Mouse (Mus musculus) adrenal gland, postnatal 4 days (tissue): ENCODE measurements around the gene Krtap19-5. TPM values are rescaled to one million over a fixed set of nuclear protein-coding genes. Genes with fewer than 3 reads are reported as not detected.

Experiments used
- DNase-seq, 2 experiments: peaks; one replicate each; pipeline ENCODE4 v3.0.0; 2021 to 2022; ENCODE audit warnings: low spot score in 2 of 2, mixed read lengths in 2 of 2
- long read RNA-seq, 2 experiments: library from polyadenylated mRNA; stranded (forward); transcript quantifications; one replicate each; pipeline ENCODE4 v2.0.0; 2021
- total RNA-seq, 2 experiments: library from RNA; stranded (reverse); gene quantifications; 2 replicates each; pipeline ENCODE4 v1.2.3; 2021

Krtap19-5 gene
- total RNA-seq: not detected
- long read RNA-seq, experiment 1: 0 reads
- long read RNA-seq, experiment 2: 0 reads

DNA sequence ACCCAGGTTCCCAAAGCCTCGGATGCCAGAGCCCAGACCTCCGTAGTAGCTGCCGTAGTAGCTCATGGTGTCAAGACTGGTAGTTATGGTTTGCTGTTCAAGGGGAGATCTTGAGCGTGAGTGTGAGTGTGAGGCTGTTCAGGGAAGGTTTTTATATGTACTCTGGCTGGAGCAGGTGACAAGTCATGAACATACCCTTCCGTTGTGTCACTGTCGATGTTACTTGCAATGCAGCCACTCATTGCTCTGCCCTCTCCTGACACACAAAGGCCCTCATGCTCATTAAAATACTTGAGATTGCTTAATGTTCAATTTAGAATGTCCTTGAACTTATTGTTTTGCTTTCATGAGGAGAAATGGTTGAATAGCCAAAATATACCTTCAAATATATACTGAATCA is at the start of gene Krtap19-5:
TSS of gene Krtap19-5 (minus strand) at position 101 of the 400 bp plus-strand sequence.
- no peak for DNase-seq

DNA sequence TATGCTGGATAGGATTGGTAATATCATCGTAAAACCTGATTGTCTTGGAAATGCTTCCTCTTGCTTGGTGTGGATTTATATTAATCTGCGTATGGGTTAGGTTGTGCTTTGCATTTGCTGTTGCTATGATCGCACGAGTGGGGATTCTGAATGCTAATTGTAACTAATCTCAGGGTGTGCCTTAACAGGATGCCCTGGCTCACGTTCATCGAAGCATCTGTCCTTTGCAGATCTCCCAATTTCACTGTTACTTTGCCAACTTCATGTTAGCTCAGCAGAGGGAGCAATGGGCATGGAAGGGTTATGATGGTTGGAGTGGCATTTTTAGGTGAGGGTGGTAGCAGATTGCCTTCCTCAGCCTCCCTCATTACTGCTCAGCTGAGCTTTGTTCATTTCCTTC is 44.8 kb upstream of the Krtap19-5 start:
- DNase-seq: no peak

DNA sequence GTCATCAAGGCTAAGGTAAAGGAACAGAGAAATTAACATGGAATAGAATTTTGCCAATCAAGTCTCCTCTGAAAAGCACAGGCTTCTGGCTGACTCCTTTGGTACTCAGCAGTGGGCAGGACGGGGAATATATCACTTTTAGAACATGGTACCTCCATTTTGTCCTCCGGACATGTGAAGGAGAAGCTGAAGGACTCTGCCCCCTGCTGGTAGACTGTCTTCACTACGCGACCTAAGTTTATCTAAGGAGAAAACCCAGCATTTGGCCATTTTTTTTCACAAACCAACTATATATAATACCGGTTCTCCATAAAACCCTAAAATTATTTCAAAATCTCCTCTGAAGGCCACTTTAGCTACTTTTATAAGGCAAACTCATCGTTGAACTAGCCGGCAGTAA is 42.0 kb upstream of the Krtap19-5 start:
- no peak for DNase-seq

DNA sequence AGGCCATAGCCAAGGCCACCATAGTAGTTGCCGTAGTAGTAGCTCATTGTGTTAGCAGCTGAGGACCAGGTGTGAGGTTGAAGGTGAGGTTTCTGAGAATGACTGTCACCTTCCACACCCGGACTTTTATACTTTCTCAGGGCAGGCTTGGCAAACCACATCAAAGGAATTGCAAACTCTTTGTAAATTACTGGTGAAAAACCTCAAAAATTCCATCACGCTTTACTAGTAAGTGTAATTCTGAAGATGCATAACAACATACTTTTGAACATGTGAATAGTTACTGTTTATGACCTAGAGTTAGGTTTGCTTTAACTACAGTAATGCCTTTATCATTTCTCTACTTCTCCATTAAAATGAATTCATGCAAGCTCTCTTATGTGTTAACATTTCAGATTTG is 35.9 kb upstream of the Krtap19-5 start, which contains the start of gene Krtap19-9b:
TSS of gene Krtap19-9b (minus strand) at position 101 of the 400 bp plus-strand sequence.
- no peak for DNase-seq

DNA sequence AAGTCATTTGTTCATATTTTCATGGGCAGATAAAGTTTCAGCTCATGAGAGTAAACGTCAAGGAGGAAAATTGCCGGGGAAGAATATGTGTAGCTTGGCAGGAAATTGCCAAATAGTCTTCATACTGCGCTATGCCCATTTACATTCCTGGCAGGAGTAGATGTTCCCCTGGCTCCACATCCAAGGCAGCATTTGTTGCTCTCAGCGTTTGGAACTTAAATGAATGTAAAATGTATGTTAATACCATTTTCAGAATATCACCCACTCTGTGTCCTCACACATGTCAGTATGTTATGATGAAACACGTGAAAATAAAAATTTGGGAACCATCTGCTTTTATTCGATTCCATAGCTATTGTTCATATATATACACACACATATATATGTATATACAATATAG is 9.4 kb downstream of the Krtap19-5 start:
- no peak for DNase-seq

DNA sequence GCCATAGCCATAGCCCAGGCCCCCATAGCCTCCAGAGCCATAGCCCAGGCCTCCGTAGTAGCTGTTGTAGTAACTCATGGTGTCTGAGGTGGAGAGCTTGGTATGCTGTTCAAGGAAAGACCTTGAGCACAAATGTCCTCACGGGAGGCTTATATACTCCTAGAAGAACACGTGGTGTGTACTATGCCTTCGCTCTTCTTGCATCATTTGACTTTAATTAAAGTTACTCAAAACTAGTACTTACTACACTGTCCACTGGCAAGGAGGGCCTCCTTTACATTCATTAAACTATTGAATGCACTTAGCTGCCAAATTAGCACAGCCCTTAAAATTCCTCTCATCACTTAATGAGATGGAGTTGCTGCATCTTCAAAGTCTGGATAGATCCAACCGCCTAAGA is 11.3 kb downstream of the Krtap19-5 start, which contains the start of gene Krtap19-4:
TSS of gene Krtap19-4 (minus strand) at position 101 of the 400 bp plus-strand sequence.
- no peak for DNase-seq

DNA sequence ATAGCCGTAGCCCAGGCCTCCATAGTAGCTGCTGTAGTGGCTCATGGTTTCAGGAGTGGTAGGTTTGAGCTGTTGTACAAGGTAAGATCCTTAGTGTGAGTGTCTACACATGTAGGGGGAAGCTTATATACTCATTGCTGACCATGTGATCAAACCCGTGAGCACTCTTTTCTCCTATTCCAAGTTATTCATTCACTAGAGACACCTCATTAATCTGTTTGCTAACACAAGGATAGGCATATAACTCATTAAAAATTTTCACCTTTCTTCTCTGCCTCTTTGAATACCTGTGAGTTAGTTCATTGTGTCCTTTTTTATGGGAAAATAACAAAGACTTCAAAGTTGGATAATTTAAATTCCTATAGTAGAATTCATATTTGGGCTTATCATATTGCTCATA is 18.3 kb downstream of the Krtap19-5 start, which contains the start of gene Krtap19-3:
TSS of gene Krtap19-3 (minus strand) at position 101 of the 400 bp plus-strand sequence.
- no peak for DNase-seq

DNA sequence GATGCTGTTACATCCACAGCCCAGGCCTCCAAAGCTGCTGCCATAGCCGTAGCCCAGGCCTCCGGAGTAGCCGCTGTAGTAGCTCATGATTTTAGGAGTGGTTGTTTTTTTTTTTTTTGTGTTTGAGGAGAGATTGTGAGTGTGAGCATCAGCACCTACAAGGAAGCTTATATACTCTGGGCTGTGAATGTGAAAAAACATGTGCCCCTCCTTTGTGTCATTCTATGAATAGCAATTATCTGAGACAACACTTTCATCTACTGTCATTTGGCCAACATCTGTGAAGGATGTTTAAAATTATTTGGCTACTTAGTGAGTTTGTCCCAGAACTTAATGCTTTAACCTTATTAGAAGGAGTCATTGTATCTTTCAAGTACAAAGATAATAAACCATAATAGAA is 22.1 kb downstream of the Krtap19-5 start, which contains the start of gene Krtap19-2:
TSS of gene Krtap19-2 (minus strand) at position 101 of the 400 bp plus-strand sequence.
- DNase-seq: no peak

DNA sequence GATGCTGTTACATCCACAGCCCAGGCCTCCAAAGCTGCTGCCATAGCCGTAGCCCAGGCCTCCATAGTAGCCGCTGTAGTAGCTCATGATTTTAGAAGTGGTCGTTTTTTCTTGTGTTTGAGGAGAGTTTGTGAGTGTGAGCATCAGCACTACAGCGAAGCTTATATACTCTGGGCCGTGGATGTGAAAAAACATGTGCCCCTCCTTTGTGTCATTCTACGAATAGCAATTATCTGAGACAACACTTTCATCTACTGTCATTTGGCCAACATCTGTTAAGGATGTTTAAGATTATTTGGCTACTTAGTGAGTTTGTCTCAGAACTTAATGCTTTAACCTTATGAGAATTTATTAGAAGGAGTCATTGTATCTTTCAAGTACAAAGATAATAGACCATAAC is 26.9 kb downstream of the Krtap19-5 start, which contains the start of gene Krtap19-1:
TSS of gene Krtap19-1 (minus strand) at position 101 of the 400 bp plus-strand sequence.
- no peak for DNase-seq

DNA sequence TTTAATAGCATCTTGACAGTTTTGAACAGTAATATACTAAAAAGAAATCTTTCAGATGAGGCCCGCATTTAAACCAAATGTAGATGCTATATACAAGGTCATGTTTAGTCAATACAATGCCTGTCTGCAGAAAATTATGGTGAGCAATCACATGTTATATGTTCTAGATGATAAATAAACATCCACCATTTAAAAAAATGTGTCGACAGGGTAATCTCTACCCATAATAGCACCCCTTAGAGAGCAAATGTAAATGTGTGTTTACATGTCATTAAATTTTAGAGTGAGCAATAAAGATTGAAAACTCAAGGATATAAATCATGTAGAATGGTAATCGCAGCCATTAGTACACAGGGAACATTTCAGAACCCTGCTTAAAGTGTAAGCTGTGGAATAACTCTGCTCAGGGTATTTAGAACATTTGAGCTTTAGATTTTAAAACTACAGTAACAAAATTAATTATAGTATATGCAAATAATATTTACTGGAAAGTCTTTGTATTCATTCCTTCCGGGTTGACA is 31.3 kb downstream of the Krtap19-5 start:
- no peak for DNase-seq

DNA sequence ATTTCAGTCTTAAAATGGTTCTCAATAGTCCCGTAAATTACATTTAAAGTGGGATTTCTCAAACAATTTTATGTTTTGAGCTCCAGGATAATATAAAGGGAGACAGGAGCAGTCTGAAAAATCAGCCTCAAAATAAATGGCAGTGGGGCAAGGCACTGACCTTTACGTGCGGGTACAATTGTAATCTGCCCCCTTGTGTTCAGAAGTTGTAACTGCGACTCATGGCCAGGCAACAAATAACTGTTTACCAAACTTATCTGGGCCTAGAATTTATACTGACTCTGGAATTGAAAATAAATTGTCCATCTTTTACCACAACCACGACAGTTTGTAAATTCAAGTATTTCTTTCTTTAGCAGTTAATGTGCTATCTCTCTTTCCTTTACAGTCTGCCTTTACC is 44.8 kb downstream of the Krtap19-5 start:
- no peak for DNase-seq

DNA sequence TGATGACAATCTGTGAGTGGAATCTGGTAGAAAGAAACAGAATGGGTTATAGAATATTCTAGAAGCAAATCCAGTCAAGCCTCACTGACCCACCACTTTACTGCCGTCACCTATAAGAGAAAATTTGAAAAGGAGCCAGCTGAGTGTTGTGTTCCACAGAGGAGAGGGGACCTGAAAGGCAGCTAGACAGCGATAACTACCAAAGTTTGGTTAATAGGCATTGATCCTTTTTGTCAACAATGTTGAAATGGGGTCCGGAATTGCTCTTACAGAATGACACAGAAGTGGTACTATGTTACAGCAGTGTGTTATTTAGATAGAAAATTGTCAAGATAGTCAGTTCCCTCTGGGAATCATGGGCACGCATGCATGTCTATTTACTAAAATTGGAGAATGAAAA is 47.7 kb downstream of the Krtap19-5 start:
- DNase-seq: no peak

DNA sequence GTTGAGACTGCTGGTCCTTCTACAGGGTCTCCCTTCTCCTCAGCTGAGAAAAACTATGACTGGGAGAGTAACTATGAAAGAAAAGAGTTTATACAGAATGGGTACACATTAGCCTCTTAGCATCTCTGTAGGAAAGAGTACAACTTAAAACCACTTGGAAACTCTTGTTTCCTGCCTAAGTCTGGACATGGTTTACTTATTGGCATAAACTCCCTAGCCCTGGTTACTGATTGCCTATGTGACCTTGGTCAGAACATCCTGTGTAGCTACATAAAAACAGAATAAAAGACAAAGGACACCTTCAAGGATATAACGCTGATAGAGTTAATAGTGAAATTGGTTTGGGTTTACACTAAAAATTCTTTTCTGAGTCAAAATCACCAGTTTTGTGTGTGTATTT is 48.9 kb downstream of the Krtap19-5 start:
- DNase-seq: no peak

Other genes with a start within 250 kb of the Krtap19-5 start
- gene Krtap26-1, start 248.7 kb downstream of the Krtap19-5 start, total RNA-seq: not detected
- not detected for gene Krtap27-1, start 224.8 kb downstream of the Krtap19-5 start, total RNA-seq
- not detected for gene 2310061N02Rik, start 188.5 kb downstream of the Krtap19-5 start, total RNA-seq
- gene Krtap13-1, start 167.6 kb downstream of the Krtap19-5 start, total RNA-seq: not detected
- not detected for gene Krtap13, start 144.8 kb downstream of the Krtap19-5 start, total RNA-seq
- gene 2310034C09Rik, start 137.6 kb downstream of the Krtap19-5 start, total RNA-seq: not detected
- gene 2310057N15Rik, start 122.3 kb downstream of the Krtap19-5 start, total RNA-seq: not detected
- not detected for gene Gm5965, start 118.6 kb downstream of the Krtap19-5 start, total RNA-seq
- gene Gm20741, start 84.2 kb downstream of the Krtap19-5 start, total RNA-seq: not detected
- gene Krtap15, start 76.2 kb downstream of the Krtap19-5 start, total RNA-seq: not detected
- gene Krtap14, start 70.3 kb downstream of the Krtap19-5 start, total RNA-seq: not detected
- not detected for gene Krtap19-1, start 27.0 kb downstream of the Krtap19-5 start, total RNA-seq
- not detected for gene Krtap19-2, start 22.2 kb downstream of the Krtap19-5 start, total RNA-seq
- gene Krtap19-3, start 18.4 kb downstream of the Krtap19-5 start, total RNA-seq: not detected
- not detected for gene Krtap19-4, start 11.4 kb downstream of the Krtap19-5 start, total RNA-seq
- not detected for gene Krtap19-9b, start 35.8 kb upstream of the Krtap19-5 start, total RNA-seq
- gene Krtap16-3, start 66.4 kb upstream of the Krtap19-5 start, total RNA-seq: not detected
- gene Krtap22-2, start 114.3 kb upstream of the Krtap19-5 start, total RNA-seq: not detected
- not detected for gene Gm10229, start 118.8 kb upstream of the Krtap19-5 start, total RNA-seq
- not detected for gene Krtap6-1, start 135.2 kb upstream of the Krtap19-5 start, total RNA-seq
- not detected for gene Gm10228, start 145.0 kb upstream of the Krtap19-5 start, total RNA-seq
- not detected for gene Krtap6-5, start 151.4 kb upstream of the Krtap19-5 start, total RNA-seq
- gene 1110025L11Rik, start 167.5 kb upstream of the Krtap19-5 start, total RNA-seq: not detected
- gene Krtap6-3, start 187.6 kb upstream of the Krtap19-5 start, total RNA-seq: not detected
- not detected for gene Gm6358, start 244.4 kb upstream of the Krtap19-5 start, total RNA-seq